Mouse (Mus musculus) ES-E14 (cell line): ENCODE results near the gene Haghl. TPM values are rescaled to one million over a fixed set of nuclear protein-coding genes. Genes with fewer than 3 reads are reported as not detected.
"Not testable (repeated sequence)": the region's sequence is repeated elsewhere in the genome, so short reads cannot be mapped to it uniquely, and the experiment has no call there.

ENCODE experiments used
- DNase-seq: peaks from one replicate; pipeline ENCODE4 v3.0.0-alpha.2; 2013; ENCODE audit warnings: low read depth, low spot score
- H3K27ac ChIP-seq: 2 replicates; pipeline ENCODE4 v1.5.1; 2012; ENCODE audit warnings: low read depth, mild to moderate bottlenecking, low read length, moderate library complexity, mixed read lengths; ENCODE audit not compliant: poor library complexity, insufficient read depth, severe bottlenecking
- H3K36me3 ChIP-seq: 2 replicates; pipeline ENCODE4 v1.6.1; 2012; ENCODE audit warnings: mild to moderate bottlenecking, low read length, moderate library complexity, mixed read lengths; ENCODE audit not compliant: control insufficient read depth, poor library complexity, insufficient read depth, severe bottlenecking
- H3K4me1 ChIP-seq, 2 experiments: fragments of 150-350 bp in 1 of 2; sonication (generic) in 1 of 2; 2 replicates each; pipeline ENCODE4 v1.6.1; 2012; ENCODE audit warnings: low read length in 2 of 2, mild to moderate bottlenecking in 1 of 2, mixed read lengths in 1 of 2; ENCODE audit not compliant: control insufficient read depth in 2 of 2, insufficient read depth in 2 of 2, poor library complexity in 1 of 2
- H3K4me3 ChIP-seq, 2 experiments: fragments of 150-350 bp in 1 of 2; sonication (generic) in 1 of 2; 2 replicates each; pipeline ENCODE4 v1.5.1; 2012; ENCODE audit warnings: low read length in 2 of 2, low read depth in 1 of 2, mild to moderate bottlenecking in 1 of 2, mixed read lengths in 1 of 2; ENCODE audit not compliant: insufficient read depth in 1 of 2, poor library complexity in 1 of 2, severe bottlenecking in 1 of 2
- H3K9ac ChIP-seq: 2 replicates; pipeline ENCODE4 v1.6.1; 2012; ENCODE audit warnings: low read depth, mild to moderate bottlenecking, low read length, mixed read lengths; ENCODE audit not compliant: poor library complexity, insufficient read depth, severe bottlenecking
- H3K9me3 ChIP-seq: fragments of 150-350 bp; sonication (generic); 2 replicates; pipeline ENCODE4 v1.6.1; 2012; ENCODE audit warnings: low read depth, mild to moderate bottlenecking, low read length; ENCODE audit not compliant: control insufficient read depth, insufficient read depth
- CHD2 ChIP-seq: IDR thresholded peaks from 2 replicates; pipeline ENCODE4 v1.6.1; 2014; ENCODE audit warnings: mild to moderate bottlenecking, low read depth, low read length, inconsistent platforms
- HCFC1 ChIP-seq: IDR thresholded peaks from 2 replicates; pipeline ENCODE4 v1.6.1; 2012; ENCODE audit warnings: low read length, inconsistent platforms, borderline replicate concordance; ENCODE audit not compliant: insufficient read depth
- MAFK ChIP-seq: IDR thresholded peaks from 2 replicates; pipeline ENCODE4 v1.6.1; 2014; ENCODE audit warnings: mild to moderate bottlenecking, low read depth, low read length, inconsistent platforms; ENCODE audit not compliant: insufficient read depth
- ZC3H11A ChIP-seq: IDR thresholded peaks from 2 replicates; pipeline ENCODE4 v1.6.1; 2012; ENCODE audit warnings: low read depth, mild to moderate bottlenecking, inconsistent platforms, low read length, borderline replicate concordance
- ZNF384 ChIP-seq: IDR thresholded peaks from 2 replicates; pipeline ENCODE4 v1.6.1; 2012; ENCODE audit warnings: low read depth, low read length, inconsistent platforms
- in situ Hi-C, 2 experiments: fragments of 600-800 bp; cut with MboI; formaldehyde crosslinking; loops; one replicate each; pipeline ENCODE4 v1.15.1; 2025; ENCODE audit warnings: low sequenced_read_pairs in 2 of 2, inconsistent platforms in 1 of 2; ENCODE audit not compliant: unreplicated experiment in 2 of 2
- total RNA-seq: library from RNA; depleted of rRNA; stranded (reverse); fragments of 300-350 nt; gene quantifications from 2 replicates; pipeline ENCODE4 v1.2.3, GENCODE M21; 2012

Gene Haghl
- total RNA-seq, 1 experiment, result 14.5 TPM

GRCm38 (mm10) chr17:25810890-25811289 lies 25.4 kb upstream of the Haghl start:
- H3K4me3 ChIP-seq, result no peak overlapping the region
- in situ Hi-C loops, result no loop called here

GRCm38 (mm10) chr17:25809606-25810340 lies 24.3 kb upstream of the Haghl start:
- Histone ChIP-seq H3K4me3 (peak overlapping the region; percentile 68 to 76), H3K27ac (no peak overlapping the region), H3K4me1 (peaks cover 0 to 5% of the 10 kb centered on the region in 2 experiments; a peak in 2 of 4 replicates), H3K9me3 (no peaks in the 10 kb centered on the region), H3K9ac (peak overlapping the region; percentile 69), H3K36me3 (no peaks in the 10 kb centered on the region)
- in situ Hi-C loops, result no loop called here
- no peak for TF ChIP-seq CHD2
- no peak for TF ChIP-seq MAFK
- no peak for TF ChIP-seq ZC3H11A
- no peak for TF ChIP-seq ZNF384
- no peak for TF ChIP-seq HCFC1
- DNase-seq, result no peak

More at GRCm38 (mm10) chr17:25810890-25811289, 25.4 kb upstream of the Haghl start:
- Histone ChIP-seq H3K9ac (no peak overlapping the region), H3K27ac (no peak overlapping the region), H3K36me3 (no peaks in the 10 kb centered on the region), H3K4me1 (peaks cover 0 to 5% of the 10 kb centered on the region in 2 experiments; a peak in 2 of 4 replicates), H3K9me3 (no peaks in the 10 kb centered on the region)
- DNase-seq, result no peak
- TF ChIP-seq ZNF384 (no peak), ZC3H11A (no peak), MAFK (no peak), CHD2 (no peak), HCFC1 (no peak)

- Histone ChIP-seq H3K4me1 (peaks cover 0 to 5% of the 10 kb centered on the region in 2 experiments; a peak in 2 of 4 replicates), H3K4me3 (peak within 1 kb of the TSS; percentile 68 to 76), H3K27ac (no peak within 1 kb of the TSS), H3K9ac (peak within 1 kb of the TSS; percentile 69), H3K36me3 (no peaks in the 10 kb centered on the region), H3K9me3 (no peaks in the 10 kb centered on the region)
- in situ Hi-C loops, result no loop called here
- no peak for TF ChIP-seq ZC3H11A
- no peak for TF ChIP-seq MAFK
- no peak for TF ChIP-seq ZNF384
- no peak for TF ChIP-seq CHD2
- TF ChIP-seq HCFC1, result no peak
- DNase-seq, result no peak
Observed at GRCm38 (mm10) chr17:25808789-25809605, 23.5 kb upstream of the Haghl start, which contains the start of gene Fbxl16. TSS of gene Fbxl16 (plus strand) at chr17:25809085.

GRCm38 (mm10) chr17:25808028-25808427 lies 22.6 kb upstream of the Haghl start:
- no peak overlapping the region for H3K9ac ChIP-seq

GRCm38 (mm10) chr17:25807452-25807851 lies 22.0 kb upstream of the Haghl start:
- in situ Hi-C loops, H3K9me3 ChIP-seq, H3K27ac ChIP-seq, DNase-seq, H3K4me1 ChIP-seq, H3K9ac ChIP-seq, H3K4me3 ChIP-seq, H3K36me3 ChIP-seq: not testable (repeated sequence)

More at GRCm38 (mm10) chr17:25808028-25808427, 22.6 kb upstream of the Haghl start:
- Histone ChIP-seq H3K36me3 (no peaks in the 10 kb centered on the region), H3K4me3 (peak overlapping the region; percentile 68 to 76; a peak in 2 of 4 replicates), H3K4me1 (peaks cover 0 to 8% of the 10 kb centered on the region in 2 experiments; a peak in 2 of 4 replicates), H3K27ac (no peak overlapping the region), H3K9me3 (no peaks in the 10 kb centered on the region)
- in situ Hi-C loops, result no loop called here
- no peak for DNase-seq
- TF ChIP-seq CHD2, result no peak
